Mouse (Mus musculus): Measurements from ENCODE around the gene Plod3. TPM values are rescaled to one million over a fixed set of nuclear protein-coding genes. Genes with fewer than 3 reads are reported as not detected.
"Not testable (repeated sequence)": the region's sequence is repeated elsewhere in the genome, so short reads cannot be mapped to it uniquely, and the experiment has no call there.

Plod3 gene
- polyA plus RNA-seq, 1 experiment from 2014 or later, result 11.1 TPM

DNA sequence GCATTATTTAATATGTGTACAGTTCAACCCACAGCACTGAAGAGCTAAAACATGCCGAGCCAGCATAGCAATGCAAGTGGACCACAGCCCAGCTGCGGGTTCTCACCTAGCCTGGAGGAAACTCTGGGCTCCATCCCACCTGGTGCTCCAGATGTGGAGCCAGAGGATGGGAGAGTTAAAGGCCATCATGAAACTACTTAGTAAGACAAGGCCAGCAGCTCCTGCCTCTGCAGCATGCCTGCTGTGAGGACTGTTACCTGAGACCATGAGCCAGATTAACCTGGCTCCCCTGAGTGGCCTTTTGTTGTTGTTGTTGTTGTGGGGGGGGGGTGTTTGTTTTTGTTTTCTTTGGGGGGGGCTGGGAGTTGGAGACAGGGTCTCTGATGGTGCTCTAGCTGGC is 43.4 kb upstream of the Plod3 start:
- H3K4me3 ChIP-seq (ENCODE audit: low read depth, low read length), result no peak overlapping the region
- WGBS, result 79% methylated on average over 2 of the region's 2 CpGs
- no peak overlapping the region for H3K4me2 ChIP-seq (replicated peaks; ENCODE audit: low read depth)
- no peak overlapping the region for H3K9ac ChIP-seq (ENCODE audit: low read depth, low read length)
- no peak for TF ChIP-seq CTCF (IDR thresholded peaks at IDR 0.05; ENCODE audit: low read depth)
- no peaks in the 10 kb centered on the region for H3K9me3 ChIP-seq (ENCODE audit: control insufficient read depth)
- H3K4me1 ChIP-seq (replicated peaks; ENCODE audit: control insufficient read depth, insufficient read depth, low read length), result no peaks in the 10 kb centered on the region
- no peaks in the 10 kb centered on the region for H3K36me3 ChIP-seq (ENCODE audit: control insufficient read depth, insufficient read depth)
- H3K27me3 ChIP-seq (replicated peaks; ENCODE audit: control insufficient read depth, insufficient read depth, low read length), result no peaks in the 10 kb centered on the region
- no peak overlapping the region for H3K27ac ChIP-seq (ENCODE audit: low read depth, low read length)
- no peak for ATAC-seq

GRCm38 (mm10) chr5:136945084-136945483 is 41.7 kb upstream of the Plod3 start:
- Histone ChIP-seq H3K4me3 (ENCODE audit: low read depth, low read length) (no peak overlapping the region), H3K27ac (ENCODE audit: low read depth, low read length) (no peak overlapping the region), H3K9ac (ENCODE audit: low read depth, low read length) (no peak overlapping the region), H3K27me3 (replicated peaks; ENCODE audit: control insufficient read depth, insufficient read depth, low read length) (no peaks in the 10 kb centered on the region), H3K4me2 (replicated peaks; ENCODE audit: low read depth) (no peak overlapping the region), H3K4me1 (replicated peaks; ENCODE audit: control insufficient read depth, insufficient read depth, low read length) (no peaks in the 10 kb centered on the region), H3K9me3 (ENCODE audit: control insufficient read depth) (no peaks in the 10 kb centered on the region), H3K36me3 (ENCODE audit: control insufficient read depth, insufficient read depth) (no peaks in the 10 kb centered on the region)
- no peak for TF ChIP-seq CTCF (IDR thresholded peaks at IDR 0.05; ENCODE audit: low read depth)
- WGBS, result 83% methylated on average over 12 of the region's 12 CpGs
- no peak for ATAC-seq

- no peak overlapping the region for H3K27ac ChIP-seq (ENCODE audit: low read depth, low read length)
- no peaks in the 10 kb centered on the region for H3K9me3 ChIP-seq (ENCODE audit: control insufficient read depth)
- no peak overlapping the region for H3K4me2 ChIP-seq (replicated peaks; ENCODE audit: low read depth)
- H3K36me3 ChIP-seq (ENCODE audit: control insufficient read depth, insufficient read depth), result no peaks in the 10 kb centered on the region
- no peak overlapping the region for H3K9ac ChIP-seq (ENCODE audit: low read depth, low read length)
- TF ChIP-seq CTCF (IDR thresholded peaks at IDR 0.05; ENCODE audit: low read depth), result no peak
- no peak overlapping the region for H3K4me3 ChIP-seq (ENCODE audit: low read depth, low read length)
- H3K27me3 ChIP-seq (replicated peaks; ENCODE audit: control insufficient read depth, insufficient read depth, low read length), result no peaks in the 10 kb centered on the region
- ATAC-seq, result no peak
- no peaks in the 10 kb centered on the region for H3K4me1 ChIP-seq (replicated peaks; ENCODE audit: control insufficient read depth, insufficient read depth, low read length)
Measured at GRCm38 (mm10) chr5:136947874-136948273, 38.9 kb upstream of the Plod3 start.

- H3K9ac ChIP-seq (ENCODE audit: low read depth, low read length); H3K9me3 ChIP-seq (ENCODE audit: control insufficient read depth); ATAC-seq; H3K4me1 ChIP-seq (replicated peaks; ENCODE audit: control insufficient read depth, insufficient read depth, low read length); H3K36me3 ChIP-seq (ENCODE audit: control insufficient read depth, insufficient read depth); H3K4me2 ChIP-seq (replicated peaks; ENCODE audit: low read depth); H3K27me3 ChIP-seq (replicated peaks; ENCODE audit: control insufficient read depth, insufficient read depth, low read length); H3K27ac ChIP-seq (ENCODE audit: low read depth, low read length); H3K4me3 ChIP-seq (ENCODE audit: low read depth, low read length): not testable (repeated sequence)
- WGBS, result 79% methylated on average over 14 of the region's 14 CpGs
Measured at GRCm38 (mm10) chr5:136949551-136950336, 37.1 kb upstream of the Plod3 start.

GRCm38 (mm10) chr5:136950521-136950920 is 36.3 kb upstream of the Plod3 start:
- TF ChIP-seq CTCF (IDR thresholded peaks at IDR 0.05; ENCODE audit: low read depth), result no peak
- H3K27ac ChIP-seq (ENCODE audit: low read depth, low read length), result no peak overlapping the region
- no peaks in the 10 kb centered on the region for H3K36me3 ChIP-seq (ENCODE audit: control insufficient read depth, insufficient read depth)
- H3K27me3 ChIP-seq (replicated peaks; ENCODE audit: control insufficient read depth, insufficient read depth, low read length), result no peaks in the 10 kb centered on the region
- H3K4me1 ChIP-seq (replicated peaks; ENCODE audit: control insufficient read depth, insufficient read depth, low read length), result 0 out of 2 replicates have a peak, but pooled peaks cover 2% of the 10 kb centered on the region
- WGBS, result 90% methylated on average over 6 of the region's 6 CpGs
- no peak overlapping the region for H3K4me3 ChIP-seq (ENCODE audit: low read depth, low read length)
- no peak overlapping the region for H3K4me2 ChIP-seq (replicated peaks; ENCODE audit: low read depth)
- no peak overlapping the region for H3K9ac ChIP-seq (ENCODE audit: low read depth, low read length)
- no peaks in the 10 kb centered on the region for H3K9me3 ChIP-seq (ENCODE audit: control insufficient read depth)
- no peak for ATAC-seq

- Histone ChIP-seq H3K27me3 (replicated peaks; ENCODE audit: control insufficient read depth, insufficient read depth, low read length) (no peaks in the 10 kb centered on the region), H3K27ac (ENCODE audit: low read depth, low read length) (no peak overlapping the region), H3K4me2 (replicated peaks; ENCODE audit: low read depth) (no peak overlapping the region), H3K9me3 (ENCODE audit: control insufficient read depth) (no peaks in the 10 kb centered on the region), H3K9ac (ENCODE audit: low read depth, low read length) (no peak overlapping the region), H3K36me3 (ENCODE audit: control insufficient read depth, insufficient read depth) (no peaks in the 10 kb centered on the region), H3K4me3 (ENCODE audit: low read depth, low read length) (no peak overlapping the region), H3K4me1 (replicated peaks; ENCODE audit: control insufficient read depth, insufficient read depth, low read length) (0 out of 2 replicates have a peak, but pooled peaks cover 5% of the 10 kb centered on the region)
- WGBS, result 64% methylated on average over 4 of the region's 4 CpGs
- TF ChIP-seq CTCF (IDR thresholded peaks at IDR 0.05; ENCODE audit: low read depth), result no peak
- ATAC-seq, result no peak
Measured at GRCm38 (mm10) chr5:136952153-136952552, 34.7 kb upstream of the Plod3 start.
